Mouse (Mus musculus): ENCODE results near the gene Zfp653. TPM values are rescaled to one million over a fixed set of nuclear protein-coding genes. Genes with fewer than 3 reads are reported as not detected.
A peak's percentile ranks its signal among the peaks of the same experiment; 100 is the strongest.

Gene Zfp653
- polyA plus RNA-seq, 1 experiment: 10.8 TPM

DNA sequence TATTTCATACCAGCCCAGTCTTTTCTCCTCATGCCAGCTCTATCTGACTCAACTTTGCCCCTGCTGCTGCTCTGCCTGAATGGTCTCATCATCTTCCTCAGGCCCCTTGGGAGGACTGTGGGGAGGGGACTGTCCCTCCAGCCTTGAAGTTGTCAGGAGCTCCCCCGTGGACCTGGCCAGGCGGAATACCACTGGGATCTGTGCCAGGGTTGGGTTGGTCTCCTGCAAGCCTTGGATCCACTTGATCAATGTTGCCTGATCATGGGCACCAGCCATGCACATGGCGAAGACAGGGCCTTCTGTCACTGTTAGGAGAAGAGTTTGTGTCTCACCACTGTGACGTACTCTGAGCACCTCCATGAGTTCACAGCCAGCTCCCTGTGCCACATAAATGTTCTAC is 1.1 kb upstream of the Zfp653 start:
- peaks cover 67% of the 10 kb centered on the region for H3K36me3 ChIP-seq (replicated peaks; ENCODE audit: low read length)
- no peaks in the 10 kb centered on the region for H3K9me3 ChIP-seq
- TF ChIP-seq FLI1 (IDR thresholded peaks at IDR 0.05; ENCODE audit: low read length) (no peak), GATA1 (IDR thresholded peaks at IDR 0.05; ENCODE audit: borderline replicate concordance, low read length) (no peak)

DNA sequence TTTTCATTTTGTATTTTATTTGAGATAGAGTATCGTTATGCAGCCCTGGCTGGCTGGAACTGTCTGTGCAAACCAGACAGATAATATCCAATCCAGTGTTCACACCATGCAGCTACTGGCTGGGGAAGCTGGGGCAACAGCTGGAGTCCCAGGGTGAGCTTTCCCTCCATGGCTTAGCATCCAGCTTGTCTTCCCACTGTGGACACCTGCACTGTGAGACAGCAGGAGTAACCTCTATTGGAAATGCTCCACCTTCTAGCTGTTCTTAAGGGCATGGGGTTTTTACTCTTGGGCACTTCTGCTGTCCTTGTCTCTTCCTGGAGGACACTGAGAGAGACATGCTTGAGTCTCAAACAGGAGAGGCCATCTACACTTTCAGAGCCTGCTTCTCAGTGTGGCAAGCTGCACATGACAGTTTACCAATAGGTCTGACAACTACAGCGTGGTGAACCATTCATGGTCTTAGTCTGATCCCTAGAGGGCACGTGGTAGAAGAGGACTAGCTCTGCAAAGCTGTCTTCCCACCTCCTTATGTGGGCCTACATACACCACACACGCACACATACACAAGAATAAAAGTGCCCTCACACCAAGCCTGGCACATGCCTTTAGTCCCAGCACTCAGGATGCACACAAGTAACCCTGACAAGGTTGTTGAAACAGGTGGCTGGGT is 1.2 kb downstream of the Zfp653 start:
- TF ChIP-seq GATA1 (IDR thresholded peaks at IDR 0.05; ENCODE audit: borderline replicate concordance, low read length) (no peak), FLI1 (IDR thresholded peaks at IDR 0.05; ENCODE audit: low read length) (no peak)
- no peaks in the 10 kb centered on the region for H3K27me3 ChIP-seq (replicated peaks)
- no peaks in the 10 kb centered on the region for H3K9me3 ChIP-seq
- peaks cover 69% of the 10 kb centered on the region for H3K36me3 ChIP-seq (replicated peaks; ENCODE audit: low read length)
- peaks cover 29% of the 10 kb centered on the region for H3K4me1 ChIP-seq
- H3K4me3 ChIP-seq (replicated peaks): peak overlapping the region; percentile 98

More for the DNA sequence above, 1.1 kb upstream of the Zfp653 start:
- Histone ChIP-seq H3K4me3 (replicated peaks) (peak overlapping the region; percentile 14), H3K27me3 (replicated peaks) (no peaks in the 10 kb centered on the region), H3K4me1 (peaks cover 19% of the 10 kb centered on the region)

DNA sequence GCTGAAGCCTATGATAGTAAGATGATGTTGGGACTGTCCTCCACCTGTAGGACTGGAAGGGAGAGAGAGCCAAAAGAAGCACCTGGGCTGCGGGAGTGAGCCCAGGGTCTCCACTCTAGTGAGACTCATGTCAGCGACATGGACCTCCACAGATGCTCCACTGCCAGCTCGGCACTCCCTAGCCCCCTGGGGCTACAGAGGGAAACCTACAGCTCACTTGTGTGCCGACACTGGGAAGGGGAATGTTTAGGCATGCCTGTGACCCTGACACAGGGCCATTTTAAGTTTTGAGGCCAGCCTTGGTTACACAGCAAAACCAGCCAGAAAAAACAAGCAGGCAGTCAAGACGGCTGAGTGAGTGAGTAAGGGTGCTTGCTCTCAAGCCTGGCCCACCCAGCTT is 4.0 kb downstream of the Zfp653 start:
- Histone ChIP-seq H3K27me3 (replicated peaks) (no peaks in the 10 kb centered on the region), H3K4me3 (replicated peaks) (no peak overlapping the region), H3K36me3 (replicated peaks; ENCODE audit: low read length) (peaks cover 69% of the 10 kb centered on the region), H3K9me3 (no peaks in the 10 kb centered on the region), H3K4me1 (peaks cover 24% of the 10 kb centered on the region)
- TF ChIP-seq FLI1 (IDR thresholded peaks at IDR 0.05; ENCODE audit: low read length): no peak
- TF ChIP-seq GATA1 (IDR thresholded peaks at IDR 0.05; ENCODE audit: borderline replicate concordance, low read length): no peak

DNA sequence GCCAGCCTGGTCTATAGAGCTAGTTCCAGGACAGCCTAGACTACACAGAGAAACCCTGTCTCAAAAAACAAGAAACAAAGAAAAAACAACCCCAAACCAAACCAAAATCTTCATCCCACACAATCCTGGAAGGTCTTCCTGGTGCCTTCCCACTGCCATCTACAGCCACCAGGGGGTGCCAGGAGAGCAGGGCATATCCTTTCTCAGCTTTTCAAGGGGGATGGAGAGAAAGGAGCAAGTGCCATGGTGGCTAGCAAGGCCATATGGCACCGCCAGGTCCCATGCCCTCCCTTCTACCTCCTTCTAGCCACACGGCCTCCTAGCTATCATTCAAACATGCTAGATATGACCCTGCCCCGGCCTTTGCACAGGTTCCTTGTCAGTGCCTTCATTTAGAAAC is 4.7 kb downstream of the Zfp653 start:
- peak overlapping the region; percentile 28 for H3K4me3 ChIP-seq (replicated peaks)
- peaks cover 23% of the 10 kb centered on the region for H3K4me1 ChIP-seq
- H3K27me3 ChIP-seq (replicated peaks): no peaks in the 10 kb centered on the region
- TF ChIP-seq GATA1 (IDR thresholded peaks at IDR 0.05; ENCODE audit: borderline replicate concordance, low read length) (no peak), FLI1 (IDR thresholded peaks at IDR 0.05; ENCODE audit: low read length) (no peak)
- H3K36me3 ChIP-seq (replicated peaks; ENCODE audit: low read length): peaks cover 73% of the 10 kb centered on the region
- H3K9me3 ChIP-seq: no peaks in the 10 kb centered on the region

GRCm38 (mm10) chr9:22065642-22066041 is 5.5 kb downstream of the Zfp653 start:
- Histone ChIP-seq H3K27me3 (replicated peaks) (no peaks in the 10 kb centered on the region), H3K4me1 (peaks cover 22% of the 10 kb centered on the region), H3K4me3 (replicated peaks) (no peak overlapping the region), H3K9me3 (no peaks in the 10 kb centered on the region), H3K36me3 (replicated peaks; ENCODE audit: low read length) (peaks cover 81% of the 10 kb centered on the region)
- no peak for TF ChIP-seq GATA1 (IDR thresholded peaks at IDR 0.05; ENCODE audit: borderline replicate concordance, low read length)
- no peak for TF ChIP-seq FLI1 (IDR thresholded peaks at IDR 0.05; ENCODE audit: low read length)

DNA sequence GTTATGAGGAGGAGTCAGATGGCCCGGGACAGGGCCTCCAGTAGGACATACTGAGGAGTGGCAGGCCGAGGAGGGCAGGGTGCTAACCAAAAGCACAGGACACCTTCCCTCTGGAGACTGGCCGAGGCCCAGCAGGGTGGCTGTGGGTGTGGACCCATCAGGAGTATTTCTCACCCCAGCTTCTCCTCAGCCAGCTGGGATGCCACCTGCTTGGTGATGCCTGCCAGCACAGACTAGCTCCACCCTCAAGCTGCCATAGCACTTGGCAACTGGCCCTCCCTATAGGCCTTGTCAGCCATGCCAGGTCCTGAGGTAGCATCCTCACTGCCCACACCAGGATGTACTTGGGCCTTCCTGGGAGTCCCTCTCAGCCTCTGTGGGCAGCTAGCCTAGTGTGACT is 6.8 kb downstream of the Zfp653 start:
- Histone ChIP-seq H3K36me3 (replicated peaks; ENCODE audit: low read length) (peaks cover 89% of the 10 kb centered on the region), H3K27me3 (replicated peaks) (no peaks in the 10 kb centered on the region), H3K4me1 (peaks cover 10% of the 10 kb centered on the region), H3K9me3 (no peaks in the 10 kb centered on the region), H3K4me3 (replicated peaks) (no peak overlapping the region)
- TF ChIP-seq FLI1 (IDR thresholded peaks at IDR 0.05; ENCODE audit: low read length): no peak
- TF ChIP-seq GATA1 (IDR thresholded peaks at IDR 0.05; ENCODE audit: borderline replicate concordance, low read length): no peak

- Histone ChIP-seq H3K4me3 (replicated peaks) (no peak overlapping the region), H3K4me1 (peaks cover 11% of the 10 kb centered on the region), H3K27me3 (replicated peaks) (no peaks in the 10 kb centered on the region), H3K36me3 (replicated peaks; ENCODE audit: low read length) (peaks cover 90% of the 10 kb centered on the region), H3K9me3 (no peaks in the 10 kb centered on the region)
- TF ChIP-seq FLI1 (IDR thresholded peaks at IDR 0.05; ENCODE audit: low read length) (no peak), GATA1 (IDR thresholded peaks at IDR 0.05; ENCODE audit: borderline replicate concordance, low read length) (no peak)
Observed at GRCm38 (mm10) chr9:22061339-22061738, 9.8 kb downstream of the Zfp653 start.

GRCm38 (mm10) chr9:22058011-22058424 is 13.2 kb downstream of the Zfp653 start:
- H3K4me3 ChIP-seq (replicated peaks): no peak overlapping the region
- peaks cover 13% of the 10 kb centered on the region for H3K4me1 ChIP-seq
- peaks cover 72% of the 10 kb centered on the region for H3K36me3 ChIP-seq (replicated peaks; ENCODE audit: low read length)
- peaks cover 21% of the 10 kb centered on the region for H3K27me3 ChIP-seq (replicated peaks)
- TF ChIP-seq GATA1 (IDR thresholded peaks at IDR 0.05; ENCODE audit: borderline replicate concordance, low read length): no peak
- TF ChIP-seq FLI1 (IDR thresholded peaks at IDR 0.05; ENCODE audit: low read length): no peak
- no peaks in the 10 kb centered on the region for H3K9me3 ChIP-seq

DNA sequence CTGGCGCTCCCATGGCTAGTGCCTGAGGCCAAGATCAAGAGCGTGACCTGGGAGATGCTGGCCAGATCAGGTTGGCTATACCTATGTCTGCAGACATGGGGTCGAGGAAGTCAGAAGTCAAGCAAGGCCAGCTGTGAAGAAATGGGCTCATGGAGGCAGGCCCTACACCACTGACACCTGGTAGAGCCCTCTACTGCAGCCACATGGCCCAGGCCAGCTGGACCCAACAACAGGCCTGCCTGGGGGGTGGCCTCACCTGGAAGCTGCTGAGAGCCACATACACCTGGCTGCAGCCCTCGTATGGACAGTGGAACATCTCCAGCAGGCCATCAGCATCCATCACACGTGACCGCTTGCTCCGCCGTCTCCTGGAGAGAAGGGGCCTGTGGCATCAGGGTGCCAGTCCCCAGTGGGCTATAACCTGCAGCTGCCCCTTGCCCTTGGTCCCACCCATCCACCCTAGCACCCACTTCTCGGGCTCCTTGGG is 14.1 kb downstream of the Zfp653 start:
- Histone ChIP-seq H3K9me3 (no peaks in the 10 kb centered on the region), H3K4me3 (replicated peaks) (no peak overlapping the region), H3K4me1 (peaks cover 15% of the 10 kb centered on the region), H3K27me3 (replicated peaks) (peaks cover 29% of the 10 kb centered on the region), H3K36me3 (replicated peaks; ENCODE audit: low read length) (peaks cover 63% of the 10 kb centered on the region)
- TF ChIP-seq GATA1 (IDR thresholded peaks at IDR 0.05; ENCODE audit: borderline replicate concordance, low read length) (no peak), FLI1 (IDR thresholded peaks at IDR 0.05; ENCODE audit: low read length) (no peak)

GRCm38 (mm10) chr9:22056303-22056910 is 14.8 kb downstream of the Zfp653 start:
- no peaks in the 10 kb centered on the region for H3K9me3 ChIP-seq
- H3K4me1 ChIP-seq: peaks cover 21% of the 10 kb centered on the region
- TF ChIP-seq GATA1 (IDR thresholded peaks at IDR 0.05; ENCODE audit: borderline replicate concordance, low read length) (no peak), FLI1 (IDR thresholded peaks at IDR 0.05; ENCODE audit: low read length) (no peak)
- no peak overlapping the region for H3K4me3 ChIP-seq (replicated peaks)
- peaks cover 58% of the 10 kb centered on the region for H3K36me3 ChIP-seq (replicated peaks; ENCODE audit: low read length)
- peaks cover 35% of the 10 kb centered on the region for H3K27me3 ChIP-seq (replicated peaks)
